Mouse (Mus musculus) large intestine, adult 2 months (tissue): Measurements from ENCODE around the gene Sh3gl1. TPM values are rescaled to one million over a fixed set of nuclear protein-coding genes. Genes with fewer than 3 reads are reported as not detected.

ENCODE experiments used
- DNase-seq: peaks from one replicate; pipeline ENCODE4 v3.0.0-alpha.2; 2012; ENCODE audit warnings: low read depth, low spot score
- WGBS: fragments of 180-500 bp; shearing (Covaris S2); methylation state at CpG from one replicate; pipeline ENCODE4 v1.1.7; 2018; 5-methylcytosine and 5-hydroxymethylcytosine counted together
- polyA plus RNA-seq: library from polyadenylated mRNA; depleted of rRNA; stranded (reverse); fragments of >200 nt; gene quantifications from 2 replicates; pipeline ENCODE4 v1.2.3, GENCODE M21; 2012

The Sh3gl1 gene
- polyA plus RNA-seq, 1 experiment: 56.9 TPM

GRCm38 (mm10) chr17:56040857-56041163 is 4.4 kb upstream of the Sh3gl1 start:
- under 1% methylated on average over 12 of the region's 12 CpGs for WGBS
- no peak for DNase-seq

GRCm38 (mm10) chr17:56040030-56040856 is 3.8 kb upstream of the Sh3gl1 start, which contains the start of gene Chaf1a:
TSS of gene Chaf1a (plus strand) at chr17:56040439.
- peak; percentile 96 for DNase-seq
- under 1% methylated on average over 68 of the region's 68 CpGs for WGBS

DNA sequence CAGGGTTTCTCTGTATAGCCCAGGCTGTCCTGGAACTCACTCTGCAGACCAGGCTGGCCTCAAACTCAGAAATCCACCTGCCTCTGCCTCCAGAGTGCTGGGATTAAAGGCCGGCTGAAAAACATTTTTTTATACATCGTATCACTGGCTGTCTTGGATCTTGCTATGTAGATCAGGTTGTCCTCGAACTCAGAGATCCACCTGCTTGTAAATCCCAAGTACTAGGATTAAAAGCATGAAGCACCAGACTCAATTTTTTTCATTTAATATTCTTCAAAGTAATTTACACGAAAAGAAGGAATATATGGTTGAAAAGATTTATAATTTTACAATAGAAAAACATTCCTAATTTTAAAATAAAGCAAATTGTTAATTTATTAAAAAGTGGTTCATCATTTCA is 2.9 kb upstream of the Sh3gl1 start:
- 61% methylated on average over 4 of the region's 4 CpGs for WGBS
- no peak for DNase-seq

- no peak for DNase-seq
- 70% methylated on average over 8 of the region's 8 CpGs for WGBS
Measured at GRCm38 (mm10) chr17:56038583-56039261, 2.3 kb upstream of the Sh3gl1 start.

- 31% methylated on average over 13 of the region's 13 CpGs for WGBS
- no peak for DNase-seq
Measured at GRCm38 (mm10) chr17:56036901-56037287, 459 bp upstream of the Sh3gl1 start.

DNA sequence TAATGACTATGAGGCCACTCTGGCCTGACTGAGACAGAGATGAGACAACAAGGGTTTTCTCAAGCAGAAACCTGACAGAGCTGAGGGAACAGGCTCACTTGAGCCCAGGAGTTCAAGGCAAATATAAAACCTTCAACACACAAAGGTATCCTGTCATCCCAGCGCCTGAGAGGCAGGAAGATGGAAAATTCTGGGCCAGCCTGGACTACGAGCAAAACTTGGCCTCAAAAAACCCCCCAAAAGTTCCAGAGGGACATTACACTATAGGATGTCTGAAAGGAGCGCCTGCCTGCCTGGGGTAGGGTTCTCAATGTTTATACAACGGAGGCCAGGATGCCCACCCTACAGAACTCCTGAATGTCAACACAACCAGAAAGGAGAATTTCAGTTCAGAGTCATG is 1.2 kb downstream of the Sh3gl1 start:
- 58% methylated on average over 4 of the region's 4 CpGs for WGBS
- DNase-seq: no peak

DNA sequence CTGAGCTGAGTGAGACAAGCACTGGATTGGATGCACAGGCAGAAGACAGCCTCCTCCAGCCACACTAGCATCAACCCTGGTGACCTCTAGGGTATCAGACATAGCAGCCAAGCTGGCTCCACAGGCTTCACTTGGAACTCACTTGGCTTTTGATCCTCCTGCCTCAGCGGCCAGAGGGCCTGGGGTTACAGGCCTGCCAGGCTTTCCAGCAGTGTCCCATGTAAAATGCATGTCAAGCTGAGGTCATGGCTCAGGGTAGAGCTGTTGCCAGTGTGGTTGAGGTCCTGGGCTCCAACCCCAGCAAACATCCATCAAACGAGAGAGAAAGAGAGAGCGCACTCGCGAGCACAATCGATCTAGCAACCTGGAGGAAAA is 1.7 kb downstream of the Sh3gl1 start:
- DNase-seq: no peak
- WGBS: 76% methylated on average over 6 of the region's 6 CpGs

DNA sequence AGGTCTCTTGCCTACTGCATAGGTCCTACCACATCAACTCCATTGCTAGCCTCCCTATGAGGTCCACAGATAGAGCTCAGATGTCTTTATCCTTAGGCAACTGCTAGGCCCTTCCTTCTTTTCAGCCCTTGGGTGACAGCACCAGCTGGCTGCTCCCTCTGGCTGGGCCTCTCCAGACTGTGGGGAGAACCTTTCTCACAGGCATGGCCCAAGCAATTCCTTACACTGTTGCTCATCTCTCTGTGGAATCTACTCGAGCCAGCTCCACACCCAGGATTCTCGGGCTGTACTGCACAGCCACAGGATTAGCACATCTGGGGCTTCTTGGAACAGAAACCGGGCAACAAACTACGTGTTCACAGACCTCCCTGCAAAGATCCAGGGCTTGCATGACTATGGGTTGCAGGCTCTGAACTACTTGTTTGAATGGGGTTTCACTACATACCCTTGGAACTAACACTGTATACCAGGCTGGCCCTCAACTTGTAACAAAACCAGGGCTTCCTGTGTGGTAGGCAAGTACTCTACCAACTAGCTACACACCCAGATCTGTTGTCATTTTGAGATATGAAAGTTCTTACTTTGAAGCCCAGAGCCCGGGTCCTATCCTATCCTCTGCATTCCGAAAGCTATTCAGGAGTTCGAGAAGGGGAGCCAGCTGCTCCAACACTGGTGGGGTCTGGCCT is 2.3 kb downstream of the Sh3gl1 start:
- DNase-seq: no peak
- 67% methylated on average over 7 of the region's 7 CpGs for WGBS

DNA sequence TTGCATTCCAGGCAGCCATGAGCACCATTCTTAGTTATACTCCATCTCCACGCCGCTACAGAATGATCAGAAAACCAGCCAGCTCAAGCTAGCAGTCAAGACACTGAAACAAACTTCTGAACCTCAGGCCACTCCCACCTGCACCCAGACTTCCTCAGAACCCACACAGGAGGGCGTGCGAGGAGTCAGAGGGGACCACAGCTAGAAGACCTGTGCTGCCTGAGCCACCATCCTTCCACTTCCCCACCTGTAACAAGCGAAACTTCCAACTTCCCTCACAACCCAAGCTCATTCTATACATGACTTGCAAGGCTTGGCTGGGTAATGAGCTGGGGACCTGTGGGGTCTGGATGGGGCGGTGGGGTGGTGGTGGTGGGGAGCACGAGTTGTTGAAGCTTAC is 3.6 kb downstream of the Sh3gl1 start:
- WGBS: 61% methylated on average over 7 of the region's 7 CpGs
- DNase-seq: no peak

DNA sequence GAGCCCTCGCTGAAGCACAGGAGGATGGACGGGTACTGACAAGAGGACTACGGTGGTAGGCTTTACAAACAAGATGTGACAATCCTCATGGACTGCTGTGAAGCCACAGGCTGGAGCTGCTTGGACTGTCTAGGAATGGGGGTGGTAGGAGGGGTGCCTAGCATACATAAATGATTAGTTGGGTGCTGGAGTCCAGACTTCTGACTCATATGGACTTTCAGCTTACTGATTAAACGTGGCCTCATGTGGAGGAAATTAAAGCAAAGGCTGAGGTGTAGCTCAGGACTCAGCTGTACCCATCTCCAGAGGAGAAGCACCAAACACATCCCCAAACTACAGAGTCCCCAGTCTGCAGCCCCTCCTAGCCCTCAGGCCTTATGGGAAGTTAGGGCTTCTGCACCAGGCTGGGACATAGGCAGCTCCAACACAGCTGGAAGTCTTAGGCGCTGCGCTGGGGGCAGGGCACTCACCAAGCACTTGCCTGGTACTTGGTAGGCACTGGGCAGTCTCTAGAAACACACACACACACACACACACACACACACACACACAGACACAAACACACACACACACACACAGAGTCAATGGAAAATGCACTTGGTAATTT is 4.2 kb downstream of the Sh3gl1 start:
- DNase-seq: no peak
- WGBS: 61% methylated on average over 6 of the region's 6 CpGs

GRCm38 (mm10) chr17:56031431-56031830 is 5.0 kb downstream of the Sh3gl1 start:
- 77% methylated on average over 7 of the region's 7 CpGs for WGBS

DNA sequence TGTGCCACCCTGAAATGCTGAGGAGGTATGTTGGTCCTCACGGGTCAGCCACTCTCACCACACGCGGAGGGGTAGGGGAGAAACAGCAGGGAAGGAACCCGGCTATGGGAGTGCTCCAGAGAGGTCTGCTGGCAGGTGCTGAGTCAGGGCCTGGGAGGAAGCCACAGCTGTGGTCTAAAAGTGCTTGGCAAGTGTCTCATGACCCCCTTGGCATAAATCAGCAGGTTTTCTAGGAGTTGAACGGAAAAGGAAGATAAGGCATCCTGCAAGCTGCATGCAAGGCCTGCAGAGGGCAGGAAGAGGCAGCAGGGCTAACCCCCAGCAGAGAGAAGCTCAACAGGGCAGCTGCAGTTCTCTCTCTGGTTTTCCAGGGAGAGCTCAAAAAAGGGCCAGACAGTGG is 5.5 kb downstream of the Sh3gl1 start:
- WGBS: 59% methylated on average over 5 of the region's 5 CpGs
- no peak for DNase-seq

More at GRCm38 (mm10) chr17:56031431-56031830, 5.0 kb downstream of the Sh3gl1 start:
- DNase-seq: no peak

- WGBS: 89% methylated on average over 9 of the region's 9 CpGs
- DNase-seq: no peak
Measured at GRCm38 (mm10) chr17:56030238-56030870, 6.1 kb downstream of the Sh3gl1 start.

GRCm38 (mm10) chr17:56027801-56028441 is 8.5 kb downstream of the Sh3gl1 start:
- WGBS: 83% methylated on average over 5 of the region's 5 CpGs

GRCm38 (mm10) chr17:56026881-56027280 is 9.6 kb downstream of the Sh3gl1 start:
- DNase-seq: no peak

More at GRCm38 (mm10) chr17:56027801-56028441, 8.5 kb downstream of the Sh3gl1 start:
- no peak for DNase-seq

DNA sequence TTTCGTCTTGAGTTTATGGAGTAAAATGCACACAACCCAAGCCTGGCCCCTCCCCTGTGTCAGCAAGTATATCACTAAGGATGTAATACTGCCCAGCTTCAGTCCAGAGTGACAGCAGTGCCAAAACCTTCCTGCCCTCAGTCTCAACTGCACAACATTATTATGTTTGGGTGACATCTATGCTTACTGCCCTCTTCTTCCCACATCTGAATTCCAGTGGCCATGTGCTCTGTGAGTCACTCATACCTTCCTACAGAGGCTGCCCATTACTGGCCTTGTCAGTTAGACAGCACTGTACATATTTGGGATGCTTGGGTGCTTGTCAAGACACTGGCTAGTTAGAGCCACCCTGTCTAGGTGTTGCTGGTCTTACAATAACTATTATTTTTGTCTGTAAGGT is 10.1 kb downstream of the Sh3gl1 start:
- WGBS: 52% methylated on average over 1 of the region's 1 CpGs
- DNase-seq: no peak

More at GRCm38 (mm10) chr17:56026881-56027280, 9.6 kb downstream of the Sh3gl1 start:
- 46% methylated on average over 1 of the region's 1 CpGs for WGBS

GRCm38 (mm10) chr17:56024931-56025330 is 11.5 kb downstream of the Sh3gl1 start:
- no peak for DNase-seq
- 72% methylated on average over 5 of the region's 5 CpGs for WGBS

GRCm38 (mm10) chr17:56024476-56024875 is 12.0 kb downstream of the Sh3gl1 start:
- WGBS: 46% methylated on average over 2 of the region's 2 CpGs

GRCm38 (mm10) chr17:56023386-56023785 is 13.0 kb downstream of the Sh3gl1 start:
- WGBS: 43% methylated on average over 5 of the region's 5 CpGs
- no peak for DNase-seq

More at GRCm38 (mm10) chr17:56024476-56024875, 12.0 kb downstream of the Sh3gl1 start:
- DNase-seq: no peak
